Mouse (Mus musculus) hindbrain, embryonic 14.5 days (tissue): ENCODE measurements around the gene Lhfp. TPM values are rescaled to one million over a fixed set of nuclear protein-coding genes. Genes with fewer than 3 reads are reported as not detected.

Source experiments
- ATAC-seq: fragments of 200-750 bp; cut with Nextera tagmentation; 2 replicates; pipeline ENCODE4 v1.8.0; 2017; ENCODE audit warnings: moderate number of reproducible peaks, mild to moderate bottlenecking, moderate TSS enrichment, moderate library complexity; ENCODE audit not compliant: low FRiP score
- DNase-seq: peaks from one replicate; pipeline ENCODE4 v3.0.0-alpha.2; 2015; ENCODE audit warnings: low spot score
- H3K27ac ChIP-seq: fragments of 300-500 bp; sonication (generic); 2 replicates; pipeline ENCODE4 v1.5.1; 2014; ENCODE audit warnings: mild to moderate bottlenecking, moderate library complexity
- H3K27me3 ChIP-seq: fragments of 300-500 bp; sonication (generic); 2 replicates; pipeline ENCODE4 v1.6.1; 2014; ENCODE audit warnings: mild to moderate bottlenecking, low read length, mixed read lengths; ENCODE audit not compliant: control insufficient read depth, insufficient read depth
- H3K36me3 ChIP-seq: fragments of 300-500 bp; sonication (generic); replicated peaks from 2 replicates; pipeline ENCODE4 v1.6.1; 2014; ENCODE audit not compliant: control insufficient read depth, insufficient read depth
- H3K4me1 ChIP-seq: fragments of 300-500 bp; sonication (generic); replicated peaks from 2 replicates; pipeline ENCODE4 v1.6.1; 2014; ENCODE audit warnings: antibody characterized with exemption, low read length, mixed read lengths; ENCODE audit not compliant: control insufficient read depth, insufficient read depth
- H3K4me2 ChIP-seq: fragments of 300-500 bp; sonication (generic); replicated peaks from 2 replicates; pipeline ENCODE4 v1.6.1; 2014; ENCODE audit warnings: mild to moderate bottlenecking, moderate library complexity
- H3K4me3 ChIP-seq: fragments of 300-500 bp; sonication (generic); replicated peaks from 2 replicates; pipeline ENCODE4 v1.5.1; 2014; ENCODE audit warnings: mild to moderate bottlenecking, low read length
- H3K9ac ChIP-seq: fragments of 300-500 bp; sonication (generic); 2 replicates; pipeline ENCODE4 v1.6.1; 2014
- H3K9me3 ChIP-seq: fragments of 300-500 bp; sonication (generic); 2 replicates; pipeline ENCODE4 v1.6.1; 2016; ENCODE audit warnings: low read length; ENCODE audit not compliant: control insufficient read depth
- WGBS: fragments of 180-500 bp; shearing (Covaris S2); extraction: QIAGEN DNeasy Blood & Tissue Kit; methylation state at CpG from one replicate; pipeline ENCODE4 v1.1.7; 2014; 5-methylcytosine and 5-hydroxymethylcytosine counted together
- polyA plus RNA-seq: library from polyadenylated mRNA; unstranded; fragments of >200 nt; fragmentation: Nextera tagmentation; extraction: Ambion mirVana; gene quantifications from 2 replicates; pipeline ENCODE4 v1.2.1, GENCODE M21; 2014

Lhfp gene
- polyA plus RNA-seq, 1 experiment from 2014 or later = 48.3 TPM

- WGBS = 93% methylated on average over 1 of the region's 1 CpGs
- H3K4me1 ChIP-seq = no peaks in the 10 kb centered on the region
- no peak for DNase-seq
- no peaks in the 10 kb centered on the region for H3K9me3 ChIP-seq
- no peaks in the 10 kb centered on the region for H3K36me3 ChIP-seq
- no peaks in the 10 kb centered on the region for H3K27me3 ChIP-seq
- no peak for ATAC-seq
- no peak overlapping the region for H3K27ac ChIP-seq
- H3K9ac ChIP-seq = no peak overlapping the region
- no peak overlapping the region for H3K4me2 ChIP-seq
- H3K4me3 ChIP-seq = no peak overlapping the region
These were observed 250.6 kb downstream of the Lhfp start for GRCm38 (mm10) chr3:53291945-53292344.

GRCm38 (mm10) chr3:53292474-53292873, 251.1 kb downstream of the Lhfp start:
- no peaks in the 10 kb centered on the region for H3K4me1 ChIP-seq
- WGBS = 82% methylated on average over 3 of the region's 3 CpGs
- H3K36me3 ChIP-seq = no peaks in the 10 kb centered on the region
- no peak for DNase-seq
- no peak overlapping the region for H3K4me3 ChIP-seq
- ATAC-seq = no peak
- no peaks in the 10 kb centered on the region for H3K9me3 ChIP-seq
- H3K4me2 ChIP-seq = no peak overlapping the region
- no peak overlapping the region for H3K27ac ChIP-seq
- H3K27me3 ChIP-seq = no peaks in the 10 kb centered on the region
- no peak overlapping the region for H3K9ac ChIP-seq

DNA sequence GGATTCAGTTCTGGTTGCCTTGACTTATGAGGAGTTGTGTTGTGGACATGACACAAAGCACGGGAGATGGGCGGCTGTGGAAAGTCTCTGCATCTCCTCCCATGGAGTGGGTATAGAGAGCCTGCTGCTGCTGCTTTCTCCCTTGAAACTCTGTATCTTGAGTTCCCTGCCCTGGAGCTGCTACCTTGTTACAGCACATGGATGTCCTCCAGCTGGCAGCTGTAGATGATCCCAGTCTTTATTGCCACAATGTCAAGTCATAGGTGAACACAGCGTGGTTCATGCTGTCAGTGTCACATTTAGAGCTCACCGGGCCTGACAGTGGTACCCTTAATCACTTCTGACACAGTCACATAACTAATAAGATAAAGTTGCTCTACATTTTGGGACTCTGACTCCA, 251.7 kb downstream of the Lhfp start:
- 89% methylated on average over 4 of the region's 4 CpGs for WGBS
- no peak for ATAC-seq
- no peak overlapping the region for H3K4me3 ChIP-seq

DNA sequence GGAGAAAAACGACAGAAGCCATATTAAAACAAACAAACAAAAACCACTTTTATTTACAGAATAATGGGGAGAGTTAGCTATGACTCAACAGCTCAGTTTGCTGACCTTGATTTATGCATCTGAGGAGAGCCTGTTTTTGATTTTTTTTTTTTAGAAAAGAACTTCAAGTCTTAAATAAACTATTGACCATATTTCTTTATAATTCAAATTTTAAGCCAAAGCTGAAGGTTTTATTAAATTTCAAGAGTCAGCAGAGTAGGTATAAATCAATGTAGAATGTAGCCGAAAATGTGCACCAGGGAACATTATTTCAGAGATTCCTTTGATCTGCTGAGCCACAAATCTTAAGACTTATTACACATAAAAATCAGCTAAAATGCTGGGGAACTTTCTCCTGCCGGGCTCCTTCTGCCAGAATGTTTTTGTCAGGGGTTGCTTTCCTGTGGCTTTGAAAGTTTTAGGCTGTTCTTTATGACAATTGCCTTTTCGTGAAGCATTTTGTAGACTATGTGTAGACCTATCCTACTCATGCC, 252.6 kb downstream of the Lhfp start:
- Histone ChIP-seq H3K9me3 (no peaks in the 10 kb centered on the region), H3K9ac (no peak overlapping the region), H3K27ac (no peak overlapping the region), H3K36me3 (no peaks in the 10 kb centered on the region), H3K27me3 (no peaks in the 10 kb centered on the region), H3K4me2 (no peak overlapping the region), H3K4me1 (no peaks in the 10 kb centered on the region), H3K4me3 (no peak overlapping the region)
- ATAC-seq (no peak), DNase-seq (no peak)
- WGBS = 83% methylated on average over 4 of the region's 4 CpGs

More for the DNA sequence above, 251.7 kb downstream of the Lhfp start:
- Histone ChIP-seq H3K9me3 (no peaks in the 10 kb centered on the region), H3K4me2 (no peak overlapping the region), H3K36me3 (no peaks in the 10 kb centered on the region), H3K4me1 (no peaks in the 10 kb centered on the region), H3K27me3 (no peaks in the 10 kb centered on the region), H3K9ac (no peak overlapping the region), H3K27ac (no peak overlapping the region)
- no peak for DNase-seq

DNA sequence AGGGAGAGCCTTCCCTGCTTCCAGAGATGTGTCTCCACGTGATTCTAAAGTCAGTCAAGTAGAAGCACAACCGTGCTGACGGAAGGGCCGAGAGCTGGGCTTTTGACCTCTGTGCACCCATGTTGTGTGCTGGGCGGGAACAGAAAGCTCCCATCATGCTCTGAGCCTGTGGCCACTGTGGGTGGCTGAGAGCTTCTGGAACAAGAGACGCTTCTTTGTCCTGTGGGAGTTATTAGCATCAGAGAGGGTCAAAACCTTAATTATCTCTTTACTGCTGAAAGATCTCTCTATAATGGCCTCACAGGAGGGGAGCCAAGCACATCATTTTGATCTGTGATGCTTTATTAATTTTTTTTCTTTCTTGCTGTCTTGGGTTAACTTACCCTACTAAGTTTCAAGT, 253.5 kb downstream of the Lhfp start:
- 22% methylated on average over 6 of the region's 6 CpGs for WGBS
- Histone ChIP-seq H3K9me3 (no peaks in the 10 kb centered on the region), H3K4me3 (no peak overlapping the region), H3K36me3 (no peaks in the 10 kb centered on the region), H3K4me1 (no peaks in the 10 kb centered on the region), H3K27me3 (no peaks in the 10 kb centered on the region), H3K9ac (no peak overlapping the region), H3K27ac (no peak overlapping the region), H3K4me2 (no peak overlapping the region)
- ATAC-seq (no peak), DNase-seq (no peak)

DNA sequence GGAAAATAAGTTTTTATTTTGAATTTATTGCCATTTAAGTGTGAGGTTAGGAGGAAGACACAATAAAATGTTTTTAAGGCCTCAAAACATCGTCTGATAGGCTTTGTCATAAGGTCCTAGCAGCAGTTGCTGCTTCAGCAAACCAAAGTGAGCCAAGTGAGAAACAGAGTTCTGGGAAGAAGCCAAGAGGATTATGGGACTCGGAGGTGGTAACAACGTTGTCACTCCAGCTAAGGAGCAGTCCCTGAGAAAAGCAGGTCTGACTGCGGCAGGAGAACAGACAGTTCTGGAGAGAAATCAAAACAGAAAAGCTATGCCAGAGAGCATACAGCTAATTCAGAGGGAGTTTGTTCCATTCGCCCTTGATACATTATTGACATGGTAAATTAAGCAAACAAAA, 260.5 kb downstream of the Lhfp start:
- H3K4me1 ChIP-seq = no peaks in the 10 kb centered on the region
- no peak overlapping the region for H3K4me3 ChIP-seq
- no peak for ATAC-seq
- no peaks in the 10 kb centered on the region for H3K27me3 ChIP-seq
- no peak overlapping the region for H3K9ac ChIP-seq
- H3K27ac ChIP-seq = no peak overlapping the region
- no peak for DNase-seq
- H3K4me2 ChIP-seq = no peak overlapping the region
- peaks cover 10% of the 10 kb centered on the region for H3K9me3 ChIP-seq
- WGBS = 72% methylated on average over 5 of the region's 5 CpGs
- no peaks in the 10 kb centered on the region for H3K36me3 ChIP-seq

GRCm38 (mm10) chr3:53304123-53304900, 263.0 kb downstream of the Lhfp start:
- H3K36me3 ChIP-seq = no peaks in the 10 kb centered on the region
- no peak overlapping the region for H3K4me2 ChIP-seq
- no peaks in the 10 kb centered on the region for H3K4me1 ChIP-seq
- no peak overlapping the region for H3K4me3 ChIP-seq
- 70% methylated on average over 4 of the region's 4 CpGs for WGBS
- ATAC-seq (no peak), DNase-seq (no peak)
- no peaks in the 10 kb centered on the region for H3K27me3 ChIP-seq
- no peak overlapping the region for H3K9ac ChIP-seq
- H3K27ac ChIP-seq = no peak overlapping the region
- H3K9me3 ChIP-seq = peaks cover 10% of the 10 kb centered on the region

DNA sequence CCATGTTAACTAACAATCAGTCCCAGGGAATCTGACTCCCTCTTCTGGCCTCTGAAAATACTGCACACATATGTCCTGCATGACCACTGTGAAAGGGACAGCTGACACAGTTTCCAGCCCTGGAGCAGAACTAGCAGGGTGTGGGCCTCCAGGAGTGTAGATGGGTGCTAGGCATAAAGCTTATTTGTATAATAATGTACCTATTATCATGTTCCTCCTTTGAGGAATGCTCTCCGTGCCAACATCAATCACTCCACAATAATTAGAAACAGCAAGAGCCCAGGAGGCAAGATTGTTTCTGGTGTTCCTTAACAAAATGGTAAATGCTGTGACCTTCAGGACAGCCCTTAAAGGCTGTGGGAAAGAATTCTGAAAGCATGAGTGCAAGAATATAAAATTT, 264.5 kb downstream of the Lhfp start:
- Histone ChIP-seq H3K4me2 (no peak overlapping the region), H3K9me3 (peaks cover 10% of the 10 kb centered on the region), H3K4me1 (no peaks in the 10 kb centered on the region), H3K27me3 (no peaks in the 10 kb centered on the region), H3K36me3 (no peaks in the 10 kb centered on the region), H3K27ac (no peak overlapping the region), H3K9ac (no peak overlapping the region), H3K4me3 (no peak overlapping the region)
- DNase-seq (no peak), ATAC-seq (no peak)
- WGBS = 64% methylated on average over 1 of the region's 1 CpGs

GRCm38 (mm10) chr3:53308649-53309048, 267.3 kb downstream of the Lhfp start:
- 66% methylated on average over 5 of the region's 5 CpGs for WGBS
- Histone ChIP-seq H3K36me3 (no peaks in the 10 kb centered on the region), H3K9ac (no peak overlapping the region), H3K4me1 (no peaks in the 10 kb centered on the region), H3K27me3 (no peaks in the 10 kb centered on the region), H3K4me2 (no peak overlapping the region), H3K9me3 (peaks cover 10% of the 10 kb centered on the region), H3K27ac (no peak overlapping the region), H3K4me3 (no peak overlapping the region)
- ATAC-seq (no peak), DNase-seq (no peak)
